Mouse (Mus musculus): ENCODE measurements around the gene Nme1. TPM values are rescaled to one million over a fixed set of nuclear protein-coding genes. Genes with fewer than 3 reads are reported as not detected.
"Not testable (repeated sequence)": the region's sequence is repeated elsewhere in the genome, so short reads cannot be mapped to it uniquely, and the experiment has no call there.

The Nme1 gene
- polyA plus RNA-seq, 1 experiment = not detected

- H3K4me3 ChIP-seq (ENCODE audit: insufficient read depth, low read depth, low read length) = no peak overlapping the region
- no peak overlapping the region for H3K27ac ChIP-seq (ENCODE audit: insufficient read depth, low read depth, low read length)
- no peaks in the 10 kb centered on the region for H3K4me1 ChIP-seq (ENCODE audit: control insufficient read depth, insufficient read depth, low read length)
- TF ChIP-seq CTCF (IDR thresholded peaks at IDR 0.05; ENCODE audit: insufficient read depth, low read depth, low read length) (no peak), POLR2A (IDR thresholded peaks at IDR 0.05; ENCODE audit: insufficient read depth, low read depth, low read length) (no peak)
Observed at GRCm38 (mm10) chr11:93929106-93929505, 39.2 kb downstream of the Nme1 start.

- WGBS = 92% methylated on average over 2 of the region's 2 CpGs
Observed at GRCm38 (mm10) chr11:93915019-93915418, 53.3 kb downstream of the Nme1 start.

GRCm38 (mm10) chr11:93911603-93912002 lies 56.7 kb downstream of the Nme1 start:
- Histone ChIP-seq H3K27ac (ENCODE audit: insufficient read depth, low read depth, low read length) (no peak overlapping the region), H3K4me3 (ENCODE audit: insufficient read depth, low read depth, low read length) (no peak overlapping the region), H3K4me1 (ENCODE audit: control insufficient read depth, insufficient read depth, low read length) (peaks cover 2% of the 10 kb centered on the region; the same call in 1 of the 2 replicates)
- TF ChIP-seq CTCF (IDR thresholded peaks at IDR 0.05; ENCODE audit: insufficient read depth, low read depth, low read length) (no peak), POLR2A (IDR thresholded peaks at IDR 0.05; ENCODE audit: insufficient read depth, low read depth, low read length) (no peak)
- WGBS = 90% methylated on average over 3 of the region's 3 CpGs

More at GRCm38 (mm10) chr11:93915019-93915418, 53.3 kb downstream of the Nme1 start:
- not testable (repeated sequence) for H3K4me1 ChIP-seq (ENCODE audit: control insufficient read depth, insufficient read depth, low read length); H3K27ac ChIP-seq (ENCODE audit: insufficient read depth, low read depth, low read length); H3K4me3 ChIP-seq (ENCODE audit: insufficient read depth, low read depth, low read length)

- Histone ChIP-seq H3K4me3 (ENCODE audit: insufficient read depth, low read depth, low read length) (no peak overlapping the region), H3K27ac (ENCODE audit: insufficient read depth, low read depth, low read length) (no peak overlapping the region), H3K4me1 (ENCODE audit: control insufficient read depth, insufficient read depth, low read length) (peaks cover 2% of the 10 kb centered on the region; the same call in 1 of the 2 replicates)
- TF ChIP-seq CTCF (IDR thresholded peaks at IDR 0.05; ENCODE audit: insufficient read depth, low read depth, low read length) (no peak), POLR2A (IDR thresholded peaks at IDR 0.05; ENCODE audit: insufficient read depth, low read depth, low read length) (no peak)
- WGBS = 78% methylated on average over 9 of the region's 9 CpGs
Observed at GRCm38 (mm10) chr11:93908829-93909228, 59.5 kb downstream of the Nme1 start.

- Histone ChIP-seq H3K27ac (ENCODE audit: insufficient read depth, low read depth, low read length) (no peak overlapping the region), H3K4me1 (ENCODE audit: control insufficient read depth, insufficient read depth, low read length) (no peaks in the 10 kb centered on the region), H3K4me3 (ENCODE audit: insufficient read depth, low read depth, low read length) (no peak overlapping the region)
- TF ChIP-seq POLR2A (IDR thresholded peaks at IDR 0.05; ENCODE audit: insufficient read depth, low read depth, low read length) = no peak
- no peak for TF ChIP-seq CTCF (IDR thresholded peaks at IDR 0.05; ENCODE audit: insufficient read depth, low read depth, low read length)
- 79% methylated on average over 3 of the region's 3 CpGs for WGBS
Observed at GRCm38 (mm10) chr11:93907839-93908238, 60.5 kb downstream of the Nme1 start.

Other genes with a start within 250 kb of the Nme1 start
- gene Utp18, start 82.8 kb downstream of the Nme1 start, polyA plus RNA-seq (2012; ENCODE audit: insufficient read depth, insufficient read length, low replicate concordance, missing spikeins) = not detected in 2 replicates
- not detected in 2 replicates for gene Mbtd1, start 82.7 kb downstream of the Nme1 start, polyA plus RNA-seq (2012; ENCODE audit: insufficient read depth, insufficient read length, low replicate concordance, missing spikeins)
- not detected in 2 replicates for gene Nme2, start 12.3 kb downstream of the Nme1 start, polyA plus RNA-seq (2012; ENCODE audit: insufficient read depth, insufficient read length, low replicate concordance, missing spikeins)
- not detected in 2 replicates for gene Gm20390, start 228 bp downstream of the Nme1 start, polyA plus RNA-seq (2012; ENCODE audit: insufficient read depth, insufficient read length, low replicate concordance, missing spikeins)
- 93.3 and 117 TPM in 2 replicates for gene Spag9, start 27.6 kb upstream of the Nme1 start, polyA plus RNA-seq (2012; ENCODE audit: insufficient read depth, insufficient read length, low replicate concordance, missing spikeins)
- not detected in 2 replicates for gene Tob1, start 242.9 kb upstream of the Nme1 start, polyA plus RNA-seq (2012; ENCODE audit: insufficient read depth, insufficient read length, low replicate concordance, missing spikeins)

Measured in olfactory bulb, adult 2 months (tissue).